Mouse (Mus musculus) liver, embryonic 11.5 days (tissue): ENCODE results near the gene Mcrip2. TPM values are rescaled to one million over a fixed set of nuclear protein-coding genes. Genes with fewer than 3 reads are reported as not detected.

Experiments
- ATAC-seq: fragments of 200-750 bp; cut with Nextera tagmentation; replicated peaks from 2 replicates; pipeline ENCODE4 v1.8.0; 2017; ENCODE audit warnings: moderate number of reproducible peaks, mild to moderate bottlenecking, moderate TSS enrichment, moderate library complexity; ENCODE audit not compliant: low FRiP score
- DNase-seq: peaks from one replicate; pipeline ENCODE4 v3.0.0-alpha.2; 2017; ENCODE audit warnings: low spot score
- H3K27ac ChIP-seq: fragments of 300-500 bp; sonication (generic); 2 replicates; pipeline ENCODE4 v1.5.1; 2014; ENCODE audit warnings: mild to moderate bottlenecking, low read depth, low read length, control low read depth
- H3K27me3 ChIP-seq: fragments of 300-500 bp; sonication (generic); replicated peaks from 2 replicates; pipeline ENCODE4 v1.6.1; 2014; ENCODE audit warnings: low read length, mixed read lengths; ENCODE audit not compliant: control insufficient read depth, insufficient read depth
- H3K36me3 ChIP-seq: fragments of 300-500 bp; sonication (generic); 2 replicates; pipeline ENCODE4 v1.6.1; 2014; ENCODE audit warnings: mild to moderate bottlenecking, low read length, moderate library complexity, mixed read lengths; ENCODE audit not compliant: control insufficient read depth, insufficient read depth
- H3K4me1 ChIP-seq: fragments of 300-500 bp; sonication (generic); replicated peaks from 2 replicates; pipeline ENCODE4 v1.6.1; 2014; ENCODE audit warnings: low read length, mixed read lengths; ENCODE audit not compliant: control insufficient read depth, insufficient read depth
- H3K4me2 ChIP-seq: fragments of 300-500 bp; sonication (generic); 2 replicates; pipeline ENCODE4 v1.6.1; 2014; ENCODE audit warnings: mild to moderate bottlenecking, control low read depth, moderate library complexity
- H3K4me3 ChIP-seq: fragments of 300-500 bp; sonication (generic); 2 replicates; pipeline ENCODE4 v1.5.1; 2014; ENCODE audit warnings: low read depth, low read length, control low read depth
- H3K9ac ChIP-seq: fragments of 300-500 bp; sonication (generic); 2 replicates; pipeline ENCODE4 v1.6.1; 2014; ENCODE audit warnings: low read depth, low read length, control low read depth
- H3K9me3 ChIP-seq: fragments of 300-500 bp; sonication (generic); 2 replicates; pipeline ENCODE4 v1.6.1; 2016; ENCODE audit warnings: low read length, inconsistent platforms, mixed read lengths; ENCODE audit not compliant: control insufficient read depth
- WGBS: fragments of 180-500 bp; shearing (Covaris S2); extraction: QIAGEN DNeasy Blood & Tissue Kit; methylation state at CpG from one replicate; pipeline ENCODE4 v1.1.7; 2014; 5-methylcytosine and 5-hydroxymethylcytosine counted together
- polyA plus RNA-seq: library from polyadenylated mRNA; unstranded; fragments of >200 nt; fragmentation: Nextera tagmentation; extraction: Ambion mirVana; gene quantifications from 2 replicates; pipeline ENCODE4 v1.2.1, GENCODE M21; 2014

The Mcrip2 gene
- polyA plus RNA-seq, 1 experiment from 2014 or later: 110 TPM

DNA sequence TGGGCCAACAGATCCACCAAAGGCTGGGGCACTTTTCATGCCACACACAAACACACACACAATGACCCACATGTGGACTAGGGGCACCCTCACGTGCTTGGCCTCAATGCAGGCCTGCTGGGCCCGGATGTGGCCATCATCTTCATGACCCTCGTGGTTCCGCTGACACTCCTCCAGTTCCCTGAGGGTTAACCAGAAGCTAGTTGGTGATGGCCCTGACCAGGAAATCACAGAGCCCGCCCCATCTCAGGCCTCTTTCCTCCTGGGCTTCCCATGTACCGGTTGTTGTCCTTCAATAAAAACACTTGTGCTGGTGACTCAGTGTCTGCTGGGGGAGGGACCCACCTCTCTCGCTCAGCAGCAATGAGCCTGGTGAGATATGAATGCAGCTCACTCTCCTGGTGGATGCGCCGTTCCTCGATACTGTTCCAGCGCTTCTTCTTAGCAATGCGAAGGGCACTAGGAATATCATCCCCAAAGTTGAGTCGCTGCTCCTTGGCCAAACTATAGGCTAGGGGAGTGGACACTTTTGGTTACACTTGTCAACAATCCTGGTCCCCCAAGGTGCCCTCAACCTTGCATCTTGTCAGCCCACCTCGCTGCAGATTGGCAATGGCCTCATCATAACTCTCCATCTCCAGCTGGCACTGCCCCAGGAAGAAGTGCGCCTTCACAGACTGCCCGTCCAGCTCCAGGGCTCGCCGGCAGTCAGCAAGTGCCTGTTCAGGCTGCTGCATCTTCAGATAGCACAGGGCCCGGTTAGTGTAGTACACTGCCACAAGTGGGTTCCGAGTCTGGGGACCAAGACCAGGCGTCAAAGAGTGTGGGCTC is 36.9 kb downstream of the Mcrip2 start:
- H3K27ac ChIP-seq: peak overlapping the region; percentile 97
- 50% methylated on average over 21 of the region's 21 CpGs for WGBS
- H3K36me3 ChIP-seq: peaks cover 44% of the 10 kb centered on the region
- DNase-seq (no peak), ATAC-seq (no peak)
- peaks cover 53% of the 10 kb centered on the region for H3K4me1 ChIP-seq
- peak overlapping the region; percentile 88 for H3K9ac ChIP-seq
- peak overlapping the region; percentile 85 for H3K4me3 ChIP-seq
- H3K27me3 ChIP-seq: no peaks in the 10 kb centered on the region
- H3K4me2 ChIP-seq: peak overlapping the region; percentile 99
- H3K9me3 ChIP-seq: no peaks in the 10 kb centered on the region

DNA sequence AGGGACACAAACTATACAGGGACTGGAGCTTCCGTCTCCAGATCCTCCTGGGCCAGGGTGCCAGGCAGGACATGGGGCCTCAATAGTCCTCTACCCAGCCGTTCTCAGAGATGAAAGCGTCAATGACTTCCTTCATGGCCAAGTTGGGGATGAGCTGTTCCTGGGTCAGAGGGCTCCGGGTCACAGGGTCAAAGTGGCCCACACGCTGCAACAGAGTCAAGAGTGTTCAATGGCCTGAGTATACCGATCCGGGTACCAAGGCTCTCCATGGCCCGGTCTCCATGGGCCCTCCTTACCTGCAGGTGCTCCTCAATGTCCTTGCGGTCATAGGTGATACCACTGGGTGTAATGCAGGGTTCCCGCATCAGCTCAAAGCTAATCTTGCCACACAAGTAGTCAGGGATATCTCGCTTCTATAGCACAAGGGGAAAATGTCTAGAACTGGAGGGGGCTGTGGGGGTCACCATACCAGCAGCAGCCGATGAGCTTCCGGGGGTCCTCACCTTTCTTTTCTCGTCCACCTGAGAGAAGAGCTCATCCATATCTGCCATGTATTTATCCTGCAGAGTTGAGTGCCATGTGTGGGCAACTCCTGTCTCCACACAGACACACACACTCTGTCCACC is 37.6 kb downstream of the Mcrip2 start:
- Histone ChIP-seq H3K4me3 (peak overlapping the region; percentile 85), H3K36me3 (peaks cover 49% of the 10 kb centered on the region)
- 85% methylated on average over 14 of the region's 14 CpGs for WGBS

DNA sequence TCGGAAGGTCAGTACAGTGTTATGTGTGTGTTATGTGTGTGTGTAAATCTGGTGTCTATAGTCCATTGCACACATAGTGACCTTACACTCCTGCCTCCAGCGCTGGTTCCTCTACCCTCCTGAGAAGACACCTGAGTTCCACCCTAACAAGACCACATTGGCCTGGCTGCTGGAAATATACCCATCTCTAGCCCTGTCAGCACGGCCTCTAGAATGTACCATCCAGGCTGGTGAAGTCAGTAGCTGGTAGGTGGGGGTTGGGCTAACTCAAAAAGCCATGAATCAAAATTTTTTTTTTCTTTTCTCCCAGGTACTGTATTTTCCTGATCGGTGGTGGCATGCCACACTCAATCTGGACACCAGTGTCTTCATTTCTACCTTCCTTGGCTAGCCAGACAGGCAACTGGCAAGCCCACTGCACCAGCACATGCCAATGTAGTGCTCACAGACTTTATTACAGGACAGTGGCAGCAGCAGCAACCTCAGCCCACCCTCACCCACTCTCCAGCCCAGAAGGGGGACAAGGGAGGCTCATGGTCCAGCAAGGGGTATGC is 38.3 kb downstream of the Mcrip2 start:
- no peaks in the 10 kb centered on the region for H3K27me3 ChIP-seq
- ATAC-seq (no peak), DNase-seq (no peak)
- peaks cover 47% of the 10 kb centered on the region for H3K36me3 ChIP-seq
- H3K9ac ChIP-seq: peak overlapping the region; percentile 20; the same call in 1 of the 2 replicates
- H3K4me3 ChIP-seq: peak overlapping the region; percentile 65
- 76% methylated on average over 4 of the region's 4 CpGs for WGBS
- H3K4me2 ChIP-seq: peak overlapping the region; percentile 99
- H3K27ac ChIP-seq: peak overlapping the region; percentile 82; the same call in 1 of the 2 replicates
- H3K9me3 ChIP-seq: no peaks in the 10 kb centered on the region
- H3K4me1 ChIP-seq: peaks cover 48% of the 10 kb centered on the region

More for the DNA sequence above, 37.6 kb downstream of the Mcrip2 start:
- DNase-seq: no peak
- H3K4me2 ChIP-seq: peak overlapping the region; percentile 99
- no peaks in the 10 kb centered on the region for H3K9me3 ChIP-seq
- ATAC-seq: no peak
- no peaks in the 10 kb centered on the region for H3K27me3 ChIP-seq
- peaks cover 45% of the 10 kb centered on the region for H3K4me1 ChIP-seq
- H3K9ac ChIP-seq: peak overlapping the region; percentile 88
- H3K27ac ChIP-seq: no peak overlapping the region

DNA sequence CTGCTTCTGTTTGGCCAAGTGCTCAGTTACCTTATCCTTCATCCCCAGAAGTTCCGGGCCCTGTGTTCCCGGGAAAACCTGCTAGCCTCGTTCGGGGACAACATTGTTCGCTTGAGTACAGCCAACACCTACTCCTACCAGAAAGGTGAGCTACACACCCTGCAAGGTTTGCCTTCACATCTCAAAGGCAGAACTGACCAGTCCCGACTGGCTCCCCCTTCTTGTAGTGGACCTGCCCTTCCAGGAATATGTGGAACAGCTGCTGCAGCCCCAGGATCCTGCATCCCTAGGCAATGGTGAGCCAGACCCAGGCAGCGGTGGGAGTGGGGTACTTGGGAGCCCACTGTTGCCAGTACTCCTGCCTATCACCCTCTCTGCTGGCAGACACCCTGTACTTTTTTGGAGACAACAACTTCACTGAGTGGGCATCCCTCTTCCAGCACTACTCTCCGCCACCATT is 39.0 kb downstream of the Mcrip2 start:
- ATAC-seq (no peak), DNase-seq (no peak)
- 36% methylated on average over 8 of the region's 8 CpGs for WGBS
- H3K9me3 ChIP-seq: no peaks in the 10 kb centered on the region
- H3K27me3 ChIP-seq: no peaks in the 10 kb centered on the region
- peaks cover 50% of the 10 kb centered on the region for H3K4me1 ChIP-seq
- peak overlapping the region; percentile 82 for H3K27ac ChIP-seq
- peaks cover 42% of the 10 kb centered on the region for H3K36me3 ChIP-seq
- peak overlapping the region; percentile 65 for H3K4me3 ChIP-seq
- peak overlapping the region; percentile 77 for H3K9ac ChIP-seq
- peak overlapping the region; percentile 99 for H3K4me2 ChIP-seq

DNA sequence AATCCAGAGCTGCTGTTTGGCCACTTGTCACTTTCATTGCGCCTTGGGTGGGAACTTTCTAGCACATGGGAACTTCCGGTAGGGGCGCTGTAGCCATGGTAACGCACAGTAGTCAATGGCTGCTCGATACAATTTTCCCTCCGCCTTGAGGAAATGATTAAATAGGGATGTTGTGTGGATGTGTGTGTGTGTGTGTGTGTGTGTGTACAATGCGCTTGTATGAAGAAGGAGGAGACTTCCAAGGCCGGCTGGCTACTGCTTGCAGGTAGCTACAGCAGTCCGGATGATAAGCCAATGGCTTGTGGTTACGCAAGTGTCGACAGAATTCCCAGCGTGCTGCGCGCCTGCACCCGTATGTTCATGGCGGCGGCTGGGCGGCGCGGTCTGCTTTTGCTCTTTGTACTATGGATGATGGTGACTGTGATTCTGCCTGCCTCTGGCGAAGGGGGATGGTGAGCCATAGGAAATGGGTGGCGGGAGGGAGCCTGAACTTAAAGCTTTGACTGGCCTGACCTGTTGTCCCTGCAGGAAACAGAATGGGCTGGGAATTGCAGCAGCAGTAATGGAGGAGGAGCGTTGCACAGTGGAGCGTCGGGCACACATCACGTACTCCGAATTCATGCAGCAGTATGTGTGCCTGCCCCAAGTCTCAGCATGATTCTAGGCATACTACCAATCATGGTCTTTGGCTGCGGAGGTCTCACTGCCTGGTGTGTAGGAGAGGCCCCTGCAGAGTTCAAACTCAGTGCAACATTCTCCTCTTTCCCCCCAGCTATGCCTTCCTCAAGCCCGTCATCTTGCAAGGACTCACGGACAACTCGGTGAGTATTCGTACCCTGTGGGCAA is 39.6 kb downstream of the Mcrip2 start, which contains the start of gene Jmjd8:
TSS of gene Jmjd8 (plus strand) at position 156 of the 846 bp plus-strand sequence.
- Histone ChIP-seq H3K4me3 (peak within 1 kb of the TSS; percentile 65), H3K9me3 (no peaks in the 10 kb centered on the region)

DNA sequence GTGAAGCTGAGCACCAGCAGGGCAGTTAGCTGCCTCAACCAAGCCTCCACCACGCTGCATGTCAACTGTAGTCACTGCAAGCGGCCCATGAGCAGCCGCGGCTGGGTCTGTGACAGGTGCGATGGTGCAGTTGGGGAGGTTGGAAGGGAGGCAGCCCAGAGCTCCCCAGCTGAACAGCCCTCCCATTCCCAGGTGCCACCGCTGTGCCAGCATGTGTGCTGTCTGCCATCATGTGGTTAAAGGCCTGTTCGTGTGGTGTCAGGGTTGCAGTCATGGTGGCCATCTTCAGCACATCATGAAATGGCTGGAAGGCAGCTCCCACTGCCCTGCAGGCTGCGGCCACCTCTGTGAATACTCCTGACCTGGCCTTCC is 40.4 kb downstream of the Mcrip2 start:
- ATAC-seq (no peak), DNase-seq (no peak)
- H3K9me3 ChIP-seq: no peaks in the 10 kb centered on the region
- peak overlapping the region; percentile 65 for H3K4me3 ChIP-seq
- H3K27me3 ChIP-seq: no peaks in the 10 kb centered on the region
- WGBS: 84% methylated on average over 8 of the region's 8 CpGs
- H3K4me2 ChIP-seq: peak overlapping the region; percentile 99
- H3K4me1 ChIP-seq: peaks cover 47% of the 10 kb centered on the region
- no peak overlapping the region; the same call in 1 of the 2 replicates for H3K9ac ChIP-seq
- peaks cover 42% of the 10 kb centered on the region for H3K36me3 ChIP-seq
- H3K27ac ChIP-seq: peak overlapping the region; percentile 82

More for the DNA sequence above, 39.6 kb downstream of the Mcrip2 start, which contains the start of gene Jmjd8:
- DNase-seq (peak; percentile 87), ATAC-seq (peak; percentile 37; the same call in 1 of the 2 replicates)
- peaks cover 50% of the 10 kb centered on the region for H3K4me1 ChIP-seq
- peaks cover 42% of the 10 kb centered on the region for H3K36me3 ChIP-seq
- no peaks in the 10 kb centered on the region for H3K27me3 ChIP-seq
- WGBS: 1% methylated on average over 32 of the region's 32 CpGs
- H3K4me2 ChIP-seq: peak within 1 kb of the TSS; percentile 99
- H3K9ac ChIP-seq: peak within 1 kb of the TSS; percentile 77
- H3K27ac ChIP-seq: peak within 1 kb of the TSS; percentile 82

DNA sequence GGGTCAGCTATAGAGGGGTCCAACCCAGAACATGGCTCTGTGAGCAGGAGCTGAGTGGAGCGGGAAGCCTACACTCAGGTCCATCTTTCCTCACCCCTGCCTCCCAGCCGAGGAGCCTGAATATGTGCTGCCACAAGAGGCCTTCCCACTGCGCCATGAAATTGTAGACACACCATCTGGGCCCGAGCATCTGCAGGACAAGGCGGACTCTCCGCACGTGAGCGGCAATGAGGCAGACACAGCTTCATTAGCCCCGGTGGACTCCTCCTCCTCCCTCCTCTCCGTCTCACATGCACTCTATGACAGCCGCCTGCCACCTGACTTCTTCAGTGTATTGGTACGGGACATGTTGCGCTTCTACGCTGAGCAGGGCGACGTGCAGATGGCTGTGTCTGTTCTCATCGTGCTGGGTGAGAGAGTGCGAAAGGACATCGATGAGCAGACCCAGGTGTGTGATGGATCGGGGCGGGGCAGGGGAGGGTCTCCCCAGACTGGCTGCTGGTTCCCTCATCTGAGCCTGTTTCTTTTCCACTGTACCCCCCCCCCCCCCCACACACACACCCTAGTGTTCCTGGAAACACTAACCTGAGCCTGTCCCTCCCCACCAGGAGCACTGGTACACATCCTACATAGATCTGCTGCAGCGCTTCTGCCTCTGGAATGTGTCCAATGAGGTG is 40.9 kb downstream of the Mcrip2 start:
- Histone ChIP-seq H3K4me2 (no peak overlapping the region; the same call in 1 of the 2 replicates), H3K4me3 (no peak overlapping the region), H3K4me1 (peaks cover 47% of the 10 kb centered on the region)

More for the DNA sequence above, 40.9 kb downstream of the Mcrip2 start:
- Histone ChIP-seq H3K9ac (no peak overlapping the region), H3K27ac (0 out of 2 replicates have a peak overlapping the region, but pooled peaks have one; percentile 82), H3K27me3 (no peaks in the 10 kb centered on the region), H3K36me3 (peaks cover 42% of the 10 kb centered on the region), H3K9me3 (no peaks in the 10 kb centered on the region)
- ATAC-seq (no peak), DNase-seq (no peak)
- WGBS: 95% methylated on average over 22 of the region's 22 CpGs
